Mouse (Mus musculus): ENCODE data around the gene Gm5089. TPM values are rescaled to one million over a fixed set of nuclear protein-coding genes. Genes with fewer than 3 reads are reported as not detected.
A peak's percentile ranks its signal among the peaks of the same experiment; 100 is the strongest.
"Not testable (repeated sequence)": the region's sequence is repeated elsewhere in the genome, so short reads cannot be mapped to it uniquely, and the experiment has no call there.

The Gm5089 gene
- polyA plus RNA-seq, 1 experiment = not detected

DNA sequence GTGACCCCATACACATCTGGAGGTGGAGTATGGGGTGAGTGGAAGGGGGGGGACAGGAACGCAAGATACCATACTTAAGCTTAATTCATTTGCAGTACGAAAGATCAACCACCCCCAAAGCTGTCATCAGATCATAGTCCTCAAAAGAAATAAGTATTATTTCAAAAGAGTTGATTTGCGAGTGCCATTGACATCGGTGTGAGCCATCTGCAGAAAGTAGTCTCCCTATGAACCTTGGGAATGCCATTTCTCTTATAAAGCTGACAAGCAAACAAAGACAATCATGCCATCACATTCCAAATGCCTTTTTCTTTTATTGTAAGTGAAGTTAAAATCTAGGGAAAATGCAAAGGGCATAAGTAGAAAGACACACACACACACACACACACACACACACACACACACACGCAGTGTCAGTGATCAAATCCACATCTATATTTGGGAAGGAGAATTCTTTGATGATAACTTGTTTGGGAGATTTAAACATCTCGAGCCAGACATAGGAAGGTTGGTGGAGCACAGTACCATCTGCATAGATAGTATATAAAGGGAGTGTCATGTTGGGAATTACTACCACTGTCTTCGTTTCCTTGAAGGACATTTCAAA, 15.9 kb upstream of the Gm5089 start:
- Histone ChIP-seq H3K36me3 (ENCODE audit: control insufficient read depth) (no peaks in the 10 kb centered on the region), H3K4me1 (ENCODE audit: control insufficient read depth) (no peaks in the 10 kb centered on the region; the same call in 1 of the 2 replicates), H3K4me3 (replicated peaks) (no peak overlapping the region), H3K9me3 (ENCODE audit: control insufficient read depth, low read length) (peaks cover 2% of the 10 kb centered on the region; the same call in 1 of the 2 replicates), H3K27me3 (ENCODE audit: control insufficient read depth) (peaks cover 99% of the 10 kb centered on the region)
- TF ChIP-seq GATA1 (IDR thresholded peaks at IDR 0.05; ENCODE audit: low read length) = no peak
- no peak for TF ChIP-seq TAL1 (IDR thresholded peaks at IDR 0.05; ENCODE audit: low read length)

DNA sequence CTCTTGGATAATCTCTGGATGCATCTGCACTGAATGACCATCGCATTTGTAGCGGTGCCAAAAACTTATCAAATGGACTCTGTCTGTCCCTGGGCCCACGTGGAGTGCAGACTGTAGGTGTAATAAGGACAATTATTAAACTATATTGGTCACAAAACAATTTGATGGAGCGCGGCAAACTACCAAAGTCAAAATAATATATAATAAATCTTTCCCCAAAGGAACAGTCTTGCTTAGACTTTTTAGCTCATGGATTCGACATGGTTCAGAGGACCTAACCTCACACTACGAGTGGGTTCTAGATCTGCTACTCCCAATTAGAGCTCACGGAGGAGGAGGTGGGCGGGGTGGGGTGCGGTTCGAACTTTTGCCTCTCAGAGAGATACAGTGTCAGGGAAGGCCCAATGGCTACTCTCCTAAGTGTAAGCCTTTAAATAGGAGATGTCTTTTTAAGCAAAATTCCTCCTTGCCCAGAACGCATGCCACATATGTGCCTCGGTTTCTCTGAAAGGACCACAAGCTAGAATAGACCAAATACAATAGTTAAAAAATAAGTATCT, 15.1 kb upstream of the Gm5089 start:
- Histone ChIP-seq H3K9me3 (ENCODE audit: control insufficient read depth, low read length) (peaks cover 2% of the 10 kb centered on the region; the same call in 1 of the 2 replicates), H3K27me3 (ENCODE audit: control insufficient read depth) (peaks cover 98% of the 10 kb centered on the region), H3K4me1 (ENCODE audit: control insufficient read depth) (no peaks in the 10 kb centered on the region; the same call in 1 of the 2 replicates), H3K4me3 (replicated peaks) (no peak overlapping the region), H3K36me3 (ENCODE audit: control insufficient read depth) (no peaks in the 10 kb centered on the region)
- TF ChIP-seq TAL1 (IDR thresholded peaks at IDR 0.05; ENCODE audit: low read length) (no peak), GATA1 (IDR thresholded peaks at IDR 0.05; ENCODE audit: low read length) (no peak)

DNA sequence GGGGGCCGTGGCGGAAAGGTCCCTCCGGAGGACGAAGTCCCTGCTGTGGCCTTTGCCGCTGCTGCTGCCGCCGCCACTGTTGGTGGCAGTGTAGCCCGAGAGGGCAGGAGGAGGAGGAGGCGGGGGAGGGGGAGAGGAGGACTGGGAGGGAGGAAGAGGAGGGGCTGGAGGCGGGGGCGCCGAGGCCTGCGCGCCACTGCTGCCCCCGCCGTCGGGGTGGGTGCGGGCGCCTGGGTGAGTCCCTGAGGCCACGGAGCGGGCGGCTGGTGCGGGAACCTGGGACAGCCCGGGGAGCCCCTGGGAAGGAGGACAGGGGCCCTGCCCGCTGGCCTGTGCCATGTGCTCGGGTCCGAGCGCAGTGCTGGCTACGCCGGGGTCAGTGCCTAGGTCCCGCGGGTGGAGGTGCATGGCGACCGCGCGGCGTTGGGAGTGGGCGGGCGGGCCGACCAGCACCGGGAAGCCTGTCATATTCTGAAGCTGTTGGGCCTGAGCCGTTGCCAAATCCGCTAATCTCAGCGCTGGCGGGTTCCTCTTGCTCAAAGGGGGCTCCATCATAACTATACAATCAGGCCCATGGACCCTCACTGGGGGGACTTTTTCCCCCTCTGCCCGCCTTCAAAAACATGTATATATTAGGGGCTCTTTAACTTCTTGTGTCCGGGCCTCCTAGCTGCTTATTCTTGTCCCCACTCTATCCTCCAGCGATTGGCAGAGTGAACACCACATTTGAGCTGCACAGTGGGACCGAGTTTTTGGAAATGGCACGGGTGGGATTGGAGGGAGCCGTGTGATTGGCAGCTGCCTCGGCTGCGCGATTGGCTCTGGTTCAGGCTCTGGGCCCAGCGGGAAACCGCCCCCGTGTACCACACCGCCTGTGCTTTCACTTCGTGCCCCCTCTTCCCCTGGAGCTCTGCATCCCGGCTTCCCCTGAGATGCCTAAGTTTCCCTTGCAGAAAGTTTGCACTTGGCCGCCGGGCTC, 14.1 kb upstream of the Gm5089 start, which contains the start of gene Zic5:
Gene Zic5, minus strand, starts transcription at position 915 of the 979 bp plus-strand sequence.
- H3K36me3 ChIP-seq (ENCODE audit: control insufficient read depth) = no peaks in the 10 kb centered on the region
- TF ChIP-seq TAL1 (IDR thresholded peaks at IDR 0.05; ENCODE audit: low read length) = no peak
- no peak for TF ChIP-seq GATA1 (IDR thresholded peaks at IDR 0.05; ENCODE audit: low read length)
- H3K27me3 ChIP-seq (ENCODE audit: control insufficient read depth) = peaks cover 92% of the 10 kb centered on the region
- peak within 1 kb of the TSS; percentile 24 for H3K4me3 ChIP-seq (replicated peaks)
- H3K4me1 ChIP-seq (ENCODE audit: control insufficient read depth) = no peaks in the 10 kb centered on the region; the same call in 1 of the 2 replicates
- H3K9me3 ChIP-seq (ENCODE audit: control insufficient read depth, low read length) = peaks cover 2% of the 10 kb centered on the region; the same call in 1 of the 2 replicates

DNA sequence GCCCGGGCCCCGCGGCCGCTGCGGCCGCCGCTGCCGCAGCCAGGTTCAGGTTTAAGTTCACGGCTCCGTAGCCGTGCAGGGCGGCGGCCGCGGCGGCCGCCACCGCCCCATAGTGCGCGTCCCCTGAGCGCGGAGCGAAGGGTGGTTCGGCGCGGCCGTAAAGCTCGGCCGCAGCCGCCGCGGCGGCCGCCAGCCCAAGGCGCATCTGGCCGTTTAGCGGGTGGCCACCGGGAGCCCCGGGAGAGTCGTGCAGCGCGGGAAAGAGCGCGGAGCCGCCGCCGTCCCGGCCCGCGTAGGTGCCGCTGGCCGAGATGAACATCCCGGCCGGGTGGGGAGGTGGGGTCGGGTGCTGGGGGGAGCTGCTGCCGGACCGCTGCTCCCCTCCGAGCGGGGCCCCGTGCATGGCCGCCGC, 13.4 kb upstream of the Gm5089 start:
- Histone ChIP-seq H3K36me3 (ENCODE audit: control insufficient read depth) (no peaks in the 10 kb centered on the region), H3K27me3 (ENCODE audit: control insufficient read depth) (peaks cover 90% of the 10 kb centered on the region), H3K9me3 (ENCODE audit: control insufficient read depth, low read length) (peaks cover 2% of the 10 kb centered on the region; the same call in 1 of the 2 replicates), H3K4me3 (replicated peaks) (peak overlapping the region; percentile 24), H3K4me1 (ENCODE audit: control insufficient read depth) (no peaks in the 10 kb centered on the region; the same call in 1 of the 2 replicates)
- TF ChIP-seq TAL1 (IDR thresholded peaks at IDR 0.05; ENCODE audit: low read length) = no peak
- TF ChIP-seq GATA1 (IDR thresholded peaks at IDR 0.05; ENCODE audit: low read length) = no peak

DNA sequence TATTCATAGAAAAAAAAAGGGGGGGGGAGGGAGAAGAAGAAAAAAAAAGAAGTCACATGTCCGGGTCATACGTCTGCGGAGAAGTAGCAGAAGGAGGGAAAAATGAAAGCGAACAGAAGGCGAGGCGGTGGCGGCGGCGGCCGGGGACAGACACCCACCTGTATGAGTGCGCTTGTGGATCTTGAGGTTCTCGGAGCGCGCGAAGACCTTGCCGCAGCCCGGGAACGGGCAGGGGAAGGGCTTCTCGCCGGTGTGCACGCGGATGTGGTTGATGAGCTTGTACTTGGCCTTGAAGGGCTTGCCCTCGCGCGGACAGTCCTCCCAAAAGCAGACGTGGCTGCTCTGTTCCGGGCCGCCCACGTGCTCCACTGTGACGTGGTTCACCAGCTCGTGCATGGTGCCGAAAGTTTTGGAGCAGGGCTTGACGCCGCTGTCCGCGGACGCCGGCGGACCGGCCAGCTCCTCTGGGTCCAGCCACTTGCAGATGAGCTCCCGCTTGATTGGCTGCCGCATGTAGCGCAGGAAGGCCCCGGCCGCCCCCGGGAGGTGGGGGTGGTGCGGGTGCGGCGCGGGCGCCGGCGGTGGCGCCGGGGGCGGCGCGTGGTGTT, 12.9 kb upstream of the Gm5089 start:
- not testable (repeated sequence) for H3K9me3 ChIP-seq (ENCODE audit: control insufficient read depth, low read length); H3K4me1 ChIP-seq (ENCODE audit: control insufficient read depth); H3K4me3 ChIP-seq (replicated peaks); H3K36me3 ChIP-seq (ENCODE audit: control insufficient read depth)
- H3K27me3 ChIP-seq (ENCODE audit: control insufficient read depth) = peaks cover 84% of the 10 kb centered on the region

DNA sequence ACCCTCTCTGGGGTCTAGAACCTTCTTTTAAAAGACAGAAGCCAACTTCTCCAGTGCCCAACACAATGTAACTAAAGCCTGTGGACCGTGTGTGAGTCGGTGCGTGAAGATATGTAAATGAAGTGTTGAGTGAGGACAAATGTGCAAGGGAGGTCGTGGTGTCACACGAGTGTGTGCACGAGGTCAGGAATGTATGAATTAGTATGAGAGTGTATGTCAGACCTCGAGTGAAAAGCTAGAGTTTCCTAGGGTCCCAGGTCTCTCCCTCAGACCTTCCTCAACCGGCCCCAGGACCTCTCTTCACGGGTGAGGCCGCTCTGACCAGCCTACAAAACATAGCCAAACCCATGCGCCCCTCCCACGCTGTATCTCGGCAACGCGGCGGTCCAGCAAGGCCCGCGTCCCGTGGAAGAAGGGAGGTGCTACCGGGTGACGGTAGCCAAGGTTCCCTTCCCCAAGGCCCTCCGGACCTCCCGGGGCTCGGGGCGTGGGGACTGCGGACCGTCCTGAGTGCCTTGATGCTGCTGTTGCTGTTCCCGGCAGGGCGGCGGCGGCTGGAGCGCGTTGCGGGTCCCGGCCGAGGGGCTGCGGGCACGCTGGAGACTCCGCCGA, 12.3 kb upstream of the Gm5089 start:
- Histone ChIP-seq H3K9me3 (ENCODE audit: control insufficient read depth, low read length) (peaks cover 2% of the 10 kb centered on the region; the same call in 1 of the 2 replicates), H3K4me3 (replicated peaks) (no peak overlapping the region), H3K27me3 (ENCODE audit: control insufficient read depth) (peaks cover 78% of the 10 kb centered on the region), H3K36me3 (ENCODE audit: control insufficient read depth) (no peaks in the 10 kb centered on the region), H3K4me1 (ENCODE audit: control insufficient read depth) (no peaks in the 10 kb centered on the region; the same call in 1 of the 2 replicates)
- TF ChIP-seq TAL1 (IDR thresholded peaks at IDR 0.05; ENCODE audit: low read length) = no peak
- no peak for TF ChIP-seq GATA1 (IDR thresholded peaks at IDR 0.05; ENCODE audit: low read length)

DNA sequence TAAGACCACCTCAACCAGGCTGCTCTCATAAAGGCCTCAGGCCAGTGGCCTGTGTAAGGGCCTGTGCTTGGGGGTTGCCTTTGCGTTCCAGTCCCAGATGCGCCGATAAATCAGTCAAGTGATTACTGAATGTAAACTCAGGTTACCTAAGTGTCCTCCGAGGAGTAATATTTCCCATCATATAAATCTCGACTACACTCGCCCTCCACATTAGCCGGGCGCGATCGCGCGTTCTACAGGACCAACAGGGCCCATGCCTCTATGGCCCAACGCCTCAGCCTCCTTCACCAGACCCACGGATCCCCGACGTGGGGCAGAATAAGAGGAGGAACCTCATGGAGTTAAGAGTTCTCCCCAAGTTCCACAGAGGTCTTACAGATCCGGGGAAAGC, 11.8 kb upstream of the Gm5089 start:
- TF ChIP-seq GATA1 (IDR thresholded peaks at IDR 0.05; ENCODE audit: low read length) = no peak
- no peak for TF ChIP-seq TAL1 (IDR thresholded peaks at IDR 0.05; ENCODE audit: low read length)
- Histone ChIP-seq H3K27me3 (ENCODE audit: control insufficient read depth) (peaks cover 73% of the 10 kb centered on the region), H3K9me3 (ENCODE audit: control insufficient read depth, low read length) (peaks cover 2% of the 10 kb centered on the region; the same call in 1 of the 2 replicates), H3K4me3 (replicated peaks) (no peak overlapping the region), H3K4me1 (ENCODE audit: control insufficient read depth) (no peaks in the 10 kb centered on the region; the same call in 1 of the 2 replicates), H3K36me3 (ENCODE audit: control insufficient read depth) (no peaks in the 10 kb centered on the region)

DNA sequence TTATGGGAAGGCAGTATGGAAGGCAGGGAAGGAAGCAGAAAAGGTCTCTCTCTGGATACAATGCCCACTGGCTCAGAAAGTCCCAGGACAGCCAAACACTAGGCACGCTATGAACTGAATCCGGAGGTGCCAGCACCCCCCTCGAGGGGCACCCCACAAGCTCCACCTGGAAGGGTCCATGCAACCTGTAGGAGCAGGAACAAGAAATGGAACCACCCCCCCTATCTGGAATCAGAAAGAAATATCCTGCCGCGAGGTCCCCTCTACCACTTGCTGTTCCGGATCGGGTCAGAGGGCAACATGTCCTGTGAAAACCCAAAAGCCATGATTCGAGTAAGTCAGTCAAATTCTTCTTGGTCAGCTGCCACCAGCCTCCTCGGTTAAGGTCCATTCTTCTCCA, 11.1 kb upstream of the Gm5089 start:
- Histone ChIP-seq H3K4me1 (ENCODE audit: control insufficient read depth) (no peaks in the 10 kb centered on the region; the same call in 1 of the 2 replicates), H3K27me3 (ENCODE audit: control insufficient read depth) (peaks cover 66% of the 10 kb centered on the region), H3K9me3 (ENCODE audit: control insufficient read depth, low read length) (peaks cover 2% of the 10 kb centered on the region; the same call in 1 of the 2 replicates), H3K36me3 (ENCODE audit: control insufficient read depth) (no peaks in the 10 kb centered on the region), H3K4me3 (replicated peaks) (no peak overlapping the region)
- TF ChIP-seq TAL1 (IDR thresholded peaks at IDR 0.05; ENCODE audit: low read length) (no peak), GATA1 (IDR thresholded peaks at IDR 0.05; ENCODE audit: low read length) (no peak)

All from erythroblast, embryonic 14.5 days (primary cell).